Mouse (Mus musculus): Measurements from ENCODE around the gene Sept11. TPM values are rescaled to one million over a fixed set of nuclear protein-coding genes. Genes with fewer than 3 reads are reported as not detected.

Gene Sept11
- polyA plus RNA-seq, 1 experiment from 2014 or later = 115 TPM

DNA sequence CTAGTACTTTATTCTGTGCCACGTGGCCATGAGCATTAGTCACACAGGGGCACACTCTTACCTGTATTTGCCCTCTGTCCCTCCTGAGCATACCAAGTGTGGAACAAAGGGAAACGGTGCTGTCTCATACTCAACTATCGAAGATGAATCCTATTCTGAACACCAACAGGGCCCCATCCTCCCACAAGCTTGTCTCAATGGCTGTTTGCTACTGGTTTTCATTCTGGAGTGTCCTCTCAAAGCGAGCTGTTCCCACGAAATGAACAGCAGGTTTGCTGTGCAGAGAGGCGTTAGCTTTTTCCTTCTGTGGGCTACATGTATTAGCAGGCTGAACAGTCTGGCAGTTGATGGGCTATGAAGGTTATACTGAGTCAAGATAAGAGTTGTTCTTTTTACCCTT, 85.4 kb downstream of the Sept11 start:
- Histone ChIP-seq H3K4me2 (no peak overlapping the region), H3K9me3 (replicated peaks) (no peaks in the 10 kb centered on the region), H3K9ac (no peak overlapping the region), H3K27me3 (replicated peaks) (no peaks in the 10 kb centered on the region), H3K4me3 (no peak overlapping the region), H3K4me1 (replicated peaks) (no peaks in the 10 kb centered on the region), H3K27ac (ENCODE audit: poor library complexity, severe bottlenecking) (no peak overlapping the region), H3K36me3 (peaks cover 54% of the 10 kb centered on the region)
- WGBS = 82% methylated on average over 6 of the region's 6 CpGs
- no peak for ATAC-seq (ENCODE audit: insufficient number of reproducible peaks, low FRiP score)

- Histone ChIP-seq H3K27me3 (replicated peaks) (no peaks in the 10 kb centered on the region), H3K9ac (no peak overlapping the region), H3K4me3 (no peak overlapping the region), H3K4me1 (replicated peaks) (no peaks in the 10 kb centered on the region), H3K4me2 (no peak overlapping the region), H3K27ac (ENCODE audit: poor library complexity, severe bottlenecking) (no peak overlapping the region), H3K36me3 (peaks cover 53% of the 10 kb centered on the region), H3K9me3 (replicated peaks) (no peaks in the 10 kb centered on the region)
- no peak for ATAC-seq (ENCODE audit: insufficient number of reproducible peaks, low FRiP score)
- 75% methylated on average over 2 of the region's 2 CpGs for WGBS
Measured at GRCm38 (mm10) chr5:93180252-93180651, 87.0 kb downstream of the Sept11 start.

DNA sequence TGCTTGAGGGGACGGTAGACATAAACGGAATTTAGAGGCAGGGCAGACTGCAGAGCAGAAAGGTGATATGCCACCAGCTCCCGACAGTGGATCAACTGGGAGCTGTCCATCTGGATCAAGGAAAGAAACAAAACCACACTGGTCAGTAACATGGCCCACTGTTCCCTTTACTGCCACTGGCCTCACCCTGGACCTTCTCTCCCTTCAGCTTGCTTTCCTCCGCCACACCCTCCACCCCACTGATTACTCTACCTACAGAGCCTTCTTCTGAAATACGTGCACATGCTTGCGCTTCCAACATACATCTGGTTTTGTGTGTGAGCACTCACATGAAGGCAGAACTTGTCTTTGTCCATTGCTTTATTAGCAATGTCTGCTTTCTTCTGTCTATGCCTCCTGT, 90.1 kb downstream of the Sept11 start:
- no peak overlapping the region for H3K27ac ChIP-seq (ENCODE audit: poor library complexity, severe bottlenecking)
- no peak overlapping the region for H3K4me2 ChIP-seq
- 84% methylated on average over 6 of the region's 6 CpGs for WGBS
- H3K4me3 ChIP-seq = no peak overlapping the region
- peaks cover 52% of the 10 kb centered on the region for H3K36me3 ChIP-seq
- H3K4me1 ChIP-seq (replicated peaks) = no peaks in the 10 kb centered on the region
- no peaks in the 10 kb centered on the region for H3K9me3 ChIP-seq (replicated peaks)
- H3K9ac ChIP-seq = no peak overlapping the region
- no peaks in the 10 kb centered on the region for H3K27me3 ChIP-seq (replicated peaks)
- no peak for ATAC-seq (ENCODE audit: insufficient number of reproducible peaks, low FRiP score)

- Histone ChIP-seq H3K27me3 (replicated peaks) (no peaks in the 10 kb centered on the region), H3K4me1 (replicated peaks) (no peaks in the 10 kb centered on the region), H3K4me3 (no peak overlapping the region), H3K36me3 (peaks cover 58% of the 10 kb centered on the region), H3K27ac (ENCODE audit: poor library complexity, severe bottlenecking) (no peak overlapping the region), H3K9ac (no peak overlapping the region), H3K4me2 (no peak overlapping the region), H3K9me3 (replicated peaks) (no peaks in the 10 kb centered on the region)
- 83% methylated on average over 6 of the region's 6 CpGs for WGBS
- ATAC-seq (ENCODE audit: insufficient number of reproducible peaks, low FRiP score) = no peak
Measured at GRCm38 (mm10) chr5:93184548-93184947, 91.3 kb downstream of the Sept11 start.

GRCm38 (mm10) chr5:93189607-93190006, 96.4 kb downstream of the Sept11 start:
- H3K4me3 ChIP-seq = no peak overlapping the region
- peaks cover 44% of the 10 kb centered on the region for H3K36me3 ChIP-seq
- H3K4me2 ChIP-seq = no peak overlapping the region
- H3K27me3 ChIP-seq (replicated peaks) = no peaks in the 10 kb centered on the region
- no peaks in the 10 kb centered on the region for H3K9me3 ChIP-seq (replicated peaks)
- no peak overlapping the region for H3K27ac ChIP-seq (ENCODE audit: poor library complexity, severe bottlenecking)
- no peak for ATAC-seq (ENCODE audit: insufficient number of reproducible peaks, low FRiP score)
- no peak overlapping the region for H3K9ac ChIP-seq
- WGBS = 79% methylated on average over 3 of the region's 3 CpGs
- no peaks in the 10 kb centered on the region for H3K4me1 ChIP-seq (replicated peaks)

DNA sequence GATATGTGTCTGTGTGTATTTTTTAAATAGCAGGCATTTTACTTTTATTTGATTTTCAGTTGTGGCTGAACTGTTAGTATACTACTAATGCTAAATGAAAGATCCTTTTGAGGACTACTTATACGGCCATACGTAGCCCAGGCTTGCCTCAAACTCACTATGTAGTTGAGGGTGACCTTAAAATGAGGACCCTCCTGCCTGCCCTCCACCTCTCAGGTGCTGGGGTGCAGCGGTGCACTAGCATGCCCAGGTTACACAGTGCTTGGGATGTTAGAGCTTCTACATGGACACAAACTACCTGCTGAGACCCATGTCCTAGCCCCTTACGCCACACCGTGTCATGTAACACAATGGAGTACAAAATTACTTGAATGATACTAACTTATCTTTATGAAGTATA, 97.2 kb downstream of the Sept11 start:
- Histone ChIP-seq H3K4me3 (no peak overlapping the region), H3K27ac (ENCODE audit: poor library complexity, severe bottlenecking) (no peak overlapping the region), H3K9ac (no peak overlapping the region), H3K4me1 (replicated peaks) (no peaks in the 10 kb centered on the region), H3K36me3 (peaks cover 38% of the 10 kb centered on the region), H3K4me2 (no peak overlapping the region), H3K27me3 (replicated peaks) (no peaks in the 10 kb centered on the region), H3K9me3 (replicated peaks) (no peaks in the 10 kb centered on the region)
- 97% methylated on average over 5 of the region's 5 CpGs for WGBS
- no peak for ATAC-seq (ENCODE audit: insufficient number of reproducible peaks, low FRiP score)

- ATAC-seq (ENCODE audit: insufficient number of reproducible peaks, low FRiP score) = no peak
- no peaks in the 10 kb centered on the region for H3K9me3 ChIP-seq (replicated peaks)
- H3K4me3 ChIP-seq = no peak overlapping the region
- H3K4me1 ChIP-seq (replicated peaks) = peaks cover 6% of the 10 kb centered on the region; the same call in 1 of the 2 replicates
- no peak overlapping the region for H3K9ac ChIP-seq
- no peak overlapping the region for H3K4me2 ChIP-seq
- 79% methylated on average over 3 of the region's 3 CpGs for WGBS
- H3K36me3 ChIP-seq = peaks cover 45% of the 10 kb centered on the region
- 0 out of 2 replicates have a peak overlapping the region, but pooled peaks have one; percentile 21 for H3K27ac ChIP-seq (ENCODE audit: poor library complexity, severe bottlenecking)
- H3K27me3 ChIP-seq (replicated peaks) = no peaks in the 10 kb centered on the region
Measured at GRCm38 (mm10) chr5:93198232-93198631, 105.0 kb downstream of the Sept11 start.

GRCm38 (mm10) chr5:93201181-93201580, 107.9 kb downstream of the Sept11 start:
- H3K9me3 ChIP-seq (replicated peaks) = no peaks in the 10 kb centered on the region
- no peak overlapping the region for H3K4me2 ChIP-seq
- no peak overlapping the region for H3K4me3 ChIP-seq
- no peak overlapping the region for H3K27ac ChIP-seq (ENCODE audit: poor library complexity, severe bottlenecking)
- H3K9ac ChIP-seq = no peak overlapping the region
- H3K4me1 ChIP-seq (replicated peaks) = peaks cover 11% of the 10 kb centered on the region
- H3K36me3 ChIP-seq = peaks cover 36% of the 10 kb centered on the region
- no peak for ATAC-seq (ENCODE audit: insufficient number of reproducible peaks, low FRiP score)
- no peaks in the 10 kb centered on the region for H3K27me3 ChIP-seq (replicated peaks)
- 82% methylated on average over 1 of the region's 1 CpGs for WGBS

- peaks cover 8% of the 10 kb centered on the region for H3K36me3 ChIP-seq
- no peaks in the 10 kb centered on the region for H3K27me3 ChIP-seq (replicated peaks)
- peak overlapping the region; percentile 96 for H3K27ac ChIP-seq (ENCODE audit: poor library complexity, severe bottlenecking)
- under 1% methylated on average over 43 of the region's 63 CpGs for WGBS
- peak; percentile 64 for ATAC-seq (ENCODE audit: insufficient number of reproducible peaks, low FRiP score)
- H3K9me3 ChIP-seq (replicated peaks) = no peaks in the 10 kb centered on the region
- peak overlapping the region; percentile 100 for H3K9ac ChIP-seq
- peaks cover 9% of the 10 kb centered on the region for H3K4me1 ChIP-seq (replicated peaks)
- H3K4me2 ChIP-seq = peak overlapping the region; percentile 89
- peak overlapping the region; percentile 100 for H3K4me3 ChIP-seq
Measured at GRCm38 (mm10) chr5:93205371-93206108, 112.3 kb downstream of the Sept11 start.

- Histone ChIP-seq H3K4me3 (peak within 1 kb of the TSS; percentile 100), H3K9ac (peak within 1 kb of the TSS; percentile 100), H3K36me3 (peaks cover 6% of the 10 kb centered on the region), H3K9me3 (replicated peaks) (no peaks in the 10 kb centered on the region), H3K27ac (ENCODE audit: poor library complexity, severe bottlenecking) (peak within 1 kb of the TSS; percentile 96), H3K27me3 (replicated peaks) (no peaks in the 10 kb centered on the region), H3K4me2 (peak within 1 kb of the TSS; percentile 89), H3K4me1 (replicated peaks) (peaks cover 9% of the 10 kb centered on the region)
- peak; percentile 97 for ATAC-seq (ENCODE audit: insufficient number of reproducible peaks, low FRiP score)
- WGBS = under 1% methylated on average over 74 of the region's 79 CpGs
Measured at GRCm38 (mm10) chr5:93206109-93207005, 113.1 kb downstream of the Sept11 start, which contains the start of the genes Ccni and 2010109A12Rik. TSS of gene Ccni (minus strand) at chr5:93206495. TSS of gene 2010109A12Rik (plus strand) at chr5:93206518.

- ATAC-seq (ENCODE audit: insufficient number of reproducible peaks, low FRiP score) = no peak
- Histone ChIP-seq H3K36me3 (peaks cover 2% of the 10 kb centered on the region; the same call in 1 of the 2 replicates), H3K4me1 (replicated peaks) (peaks cover 9% of the 10 kb centered on the region), H3K9me3 (replicated peaks) (no peaks in the 10 kb centered on the region), H3K9ac (peak overlapping the region; percentile 100), H3K4me2 (peak overlapping the region; percentile 89), H3K27ac (ENCODE audit: poor library complexity, severe bottlenecking) (peak overlapping the region; percentile 96), H3K27me3 (replicated peaks) (no peaks in the 10 kb centered on the region), H3K4me3 (peak overlapping the region; percentile 100)
- 4% methylated on average over 6 of the region's 6 CpGs for WGBS
Measured at GRCm38 (mm10) chr5:93207006-93207348, 113.7 kb downstream of the Sept11 start.
